Mouse (Mus musculus): ENCODE results near the gene Glrx5. TPM values are rescaled to one million over a fixed set of nuclear protein-coding genes. Genes with fewer than 3 reads are reported as not detected.

Gene Glrx5
- total and polyA plus RNA-seq, 3 experiments = 86.5 to 103 (median 94.7) TPM

DNA sequence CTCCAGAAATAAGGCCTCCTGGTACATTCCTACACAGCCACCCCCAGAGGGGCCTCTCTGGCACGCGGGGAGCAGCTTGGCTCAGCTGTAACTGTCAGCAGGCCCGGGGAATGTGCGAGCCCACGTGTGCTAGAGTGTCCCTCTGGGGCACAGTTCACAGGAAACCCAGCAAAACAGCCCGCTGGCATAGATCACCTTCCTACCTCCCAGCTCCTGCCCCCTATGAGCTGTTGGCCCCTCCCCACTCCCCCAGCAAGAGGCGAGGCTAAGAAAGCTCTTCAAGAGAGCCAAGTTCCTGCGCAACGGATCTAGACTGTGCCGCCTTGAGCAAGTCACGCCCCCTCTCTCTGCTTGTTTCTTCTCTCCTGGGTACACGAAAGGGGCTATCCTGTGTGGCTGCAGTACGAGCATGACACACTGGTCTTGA lies 23.7 kb upstream of the Glrx5 start:
- 2% methylated on average over 13 of the region's 13 CpGs for WGBS
- H3K4me3 ChIP-seq = peak overlapping the region; percentile 95
- intact Hi-C loops (cut with DNase I) = loop anchor here (2.0 kb wide), 1 partner anchor 16 kb away; no protein-coding TSS in a partner anchor
- 0 out of 2 replicates have a peak, but pooled peaks have one; percentile 11 for TF ChIP-seq EP300 (IDR thresholded peaks at IDR 0.05; ENCODE audit: insufficient read depth, low read depth, low read length)
- no peak for TF ChIP-seq CTCF (IDR thresholded peaks at IDR 0.05)
- peak; percentile 54 to 72 for DNase-seq
- H3K9ac ChIP-seq (ENCODE audit: low read depth, low read length) = no peak overlapping the region; the same call in 1 of the 2 replicates
- H3K27me3 ChIP-seq (ENCODE audit: control insufficient read depth, insufficient read depth, low read length) = no peaks in the 10 kb centered on the region
- H3K79me2 ChIP-seq (replicated peaks; ENCODE audit: control insufficient read depth, insufficient read depth, low read length) = no peaks in the 10 kb centered on the region
- peak overlapping the region; percentile 95 for H3K27ac ChIP-seq
- H3K36me3 ChIP-seq (ENCODE audit: control insufficient read depth, insufficient read depth, low read length) = no peaks in the 10 kb centered on the region
- peaks cover 18% of the 10 kb centered on the region for H3K4me1 ChIP-seq (ENCODE audit: control insufficient read depth, insufficient read depth, low read length)

- under 1% methylated on average over 66 of the region's 66 CpGs for WGBS
- peak; percentile 89 to 91 for DNase-seq
- intact Hi-C loops (cut with DNase I) = loop anchor here (2.0 kb wide), 1 partner anchor 15 kb away; no protein-coding TSS in a partner anchor
- Histone ChIP-seq H3K79me2 (replicated peaks; ENCODE audit: control insufficient read depth, insufficient read depth, low read length) (no peaks in the 10 kb centered on the region), H3K4me3 (peak within 1 kb of the TSS; percentile 95), H3K4me1 (ENCODE audit: control insufficient read depth, insufficient read depth, low read length) (peaks cover 16% of the 10 kb centered on the region), H3K27ac (peak within 1 kb of the TSS; percentile 95), H3K9ac (ENCODE audit: low read depth, low read length) (peak within 1 kb of the TSS; percentile 86), H3K36me3 (ENCODE audit: control insufficient read depth, insufficient read depth, low read length) (no peaks in the 10 kb centered on the region), H3K27me3 (ENCODE audit: control insufficient read depth, insufficient read depth, low read length) (no peaks in the 10 kb centered on the region)
- TF ChIP-seq POLR2A (IDR thresholded peaks at IDR 0.05; ENCODE audit: insufficient read depth, low read depth, low read length) (peak; percentile 57; the same call in 1 of the 2 replicates), CTCF (IDR thresholded peaks at IDR 0.05) (peak; percentile 41; the same call in 1 of the 2 replicates), EP300 (IDR thresholded peaks at IDR 0.05; ENCODE audit: insufficient read depth, low read depth, low read length) (no peak)
Measured at GRCm38 (mm10) chr12:105009370-105010212, 22.9 kb upstream of the Glrx5 start, which contains the start of gene Syne3. Gene Syne3 (minus strand): TSS chr12:105009809.

GRCm38 (mm10) chr12:105010213-105010790 lies 22.2 kb upstream of the Glrx5 start:
- peak overlapping the region; percentile 7; the same call in 1 of the 2 replicates for H3K9ac ChIP-seq (ENCODE audit: low read depth, low read length)
- TF ChIP-seq POLR2A (IDR thresholded peaks at IDR 0.05; ENCODE audit: insufficient read depth, low read depth, low read length) = no peak
- TF ChIP-seq CTCF (IDR thresholded peaks at IDR 0.05) = no peak
- no peak for TF ChIP-seq EP300 (IDR thresholded peaks at IDR 0.05; ENCODE audit: insufficient read depth, low read depth, low read length)
- WGBS = 30% methylated on average over 9 of the region's 9 CpGs
- H3K4me1 ChIP-seq (ENCODE audit: control insufficient read depth, insufficient read depth, low read length) = peaks cover 15% of the 10 kb centered on the region
- no peaks in the 10 kb centered on the region for H3K27me3 ChIP-seq (ENCODE audit: control insufficient read depth, insufficient read depth, low read length)
- H3K36me3 ChIP-seq (ENCODE audit: control insufficient read depth, insufficient read depth, low read length) = no peaks in the 10 kb centered on the region
- peak overlapping the region; percentile 95 for H3K4me3 ChIP-seq
- no peaks in the 10 kb centered on the region for H3K79me2 ChIP-seq (replicated peaks; ENCODE audit: control insufficient read depth, insufficient read depth, low read length)
- peak overlapping the region; percentile 95 for H3K27ac ChIP-seq
- DNase-seq = no peak
- intact Hi-C loops (cut with DNase I) = no loop called here

- no peaks in the 10 kb centered on the region for H3K27me3 ChIP-seq (ENCODE audit: control insufficient read depth, insufficient read depth, low read length)
- WGBS = 97% methylated on average over 1 of the region's 1 CpGs
- no peaks in the 10 kb centered on the region for H3K79me2 ChIP-seq (replicated peaks; ENCODE audit: control insufficient read depth, insufficient read depth, low read length)
- intact Hi-C loops (cut with DNase I) = no loop called here
- no peak overlapping the region for H3K27ac ChIP-seq
- DNase-seq = no peak
- peaks cover 11% of the 10 kb centered on the region for H3K4me1 ChIP-seq (ENCODE audit: control insufficient read depth, insufficient read depth, low read length)
- TF ChIP-seq CTCF (IDR thresholded peaks at IDR 0.05) (no peak), POLR2A (IDR thresholded peaks at IDR 0.05; ENCODE audit: insufficient read depth, low read depth, low read length) (no peak), EP300 (IDR thresholded peaks at IDR 0.05; ENCODE audit: insufficient read depth, low read depth, low read length) (no peak)
- no peak overlapping the region for H3K9ac ChIP-seq (ENCODE audit: low read depth, low read length)
- no peaks in the 10 kb centered on the region for H3K36me3 ChIP-seq (ENCODE audit: control insufficient read depth, insufficient read depth, low read length)
- H3K4me3 ChIP-seq = no peak overlapping the region
Measured at GRCm38 (mm10) chr12:105011589-105011988, 20.9 kb upstream of the Glrx5 start.

GRCm38 (mm10) chr12:105012314-105012713 lies 20.2 kb upstream of the Glrx5 start:
- no peak for DNase-seq
- 86% methylated on average over 4 of the region's 4 CpGs for WGBS

More at GRCm38 (mm10) chr12:105012314-105012713, 20.2 kb upstream of the Glrx5 start:
- H3K27me3 ChIP-seq (ENCODE audit: control insufficient read depth, insufficient read depth, low read length) = no peaks in the 10 kb centered on the region
- H3K4me1 ChIP-seq (ENCODE audit: control insufficient read depth, insufficient read depth, low read length) = peaks cover 11% of the 10 kb centered on the region
- no peaks in the 10 kb centered on the region for H3K36me3 ChIP-seq (ENCODE audit: control insufficient read depth, insufficient read depth, low read length)
- no peak overlapping the region for H3K9ac ChIP-seq (ENCODE audit: low read depth, low read length)
- no peaks in the 10 kb centered on the region for H3K79me2 ChIP-seq (replicated peaks; ENCODE audit: control insufficient read depth, insufficient read depth, low read length)
- H3K27ac ChIP-seq = no peak overlapping the region
- no peak overlapping the region for H3K4me3 ChIP-seq
- TF ChIP-seq EP300 (IDR thresholded peaks at IDR 0.05; ENCODE audit: insufficient read depth, low read depth, low read length) (no peak), POLR2A (IDR thresholded peaks at IDR 0.05; ENCODE audit: insufficient read depth, low read depth, low read length) (no peak), CTCF (IDR thresholded peaks at IDR 0.05) (no peak)
- intact Hi-C loops (cut with DNase I) = no loop called here

Data from heart, adult 2 months (tissue).